Mouse (Mus musculus): ENCODE measurements around the gene Large1.
"Not testable (repeated sequence)": the region's sequence is repeated elsewhere in the genome, so short reads cannot be mapped to it uniquely, and the experiment has no call there.

The Large1 gene

GRCm38 (mm10) chr8:73016303-73016702 lies 337.0 kb downstream of the Large1 start:
- no peak for DNase-seq (ENCODE audit: low spot score in 2 of 2)

DNA sequence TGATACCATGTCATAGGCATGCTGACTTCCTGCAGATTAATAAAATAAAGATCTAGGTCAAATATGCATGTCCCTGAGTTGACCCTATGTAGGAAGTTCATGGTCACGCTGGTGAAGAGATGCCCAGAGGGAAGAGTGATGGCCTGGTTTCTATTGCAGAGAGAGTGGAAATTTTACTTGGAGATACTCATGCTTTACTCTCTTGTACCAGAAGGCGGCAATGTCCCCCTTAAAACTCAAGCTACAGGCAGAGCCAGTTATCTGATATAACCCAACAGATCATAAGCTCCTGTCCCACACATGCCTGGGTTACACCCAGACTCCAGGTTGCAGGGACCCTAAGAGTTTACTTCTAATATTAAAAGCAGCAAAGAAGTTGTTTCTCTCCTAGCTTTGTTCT lies 345.9 kb downstream of the Large1 start:
- no peak for DNase-seq (ENCODE audit: low spot score in 2 of 2)

DNA sequence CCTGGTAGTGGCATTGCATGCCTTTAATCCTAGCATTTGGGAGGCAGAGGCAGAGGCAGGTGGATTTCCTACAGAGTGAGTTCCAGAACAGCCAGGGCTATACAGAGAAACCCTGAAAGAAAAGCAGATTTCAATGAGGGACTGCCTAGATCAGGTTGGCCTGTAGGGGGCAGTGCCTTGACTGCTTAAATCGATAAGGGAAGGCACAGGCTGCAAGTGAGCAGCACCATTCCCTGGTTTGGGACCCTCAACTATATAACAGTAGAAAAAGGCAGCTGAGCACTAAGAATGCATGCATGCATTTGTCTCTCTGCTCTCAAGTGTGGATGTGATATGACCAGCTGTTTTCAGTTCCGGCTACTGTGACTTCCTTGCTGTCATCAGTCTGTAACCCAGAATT lies 349.5 kb downstream of the Large1 start:
- DNase-seq (ENCODE audit: low spot score in 2 of 2) = no peak

DNA sequence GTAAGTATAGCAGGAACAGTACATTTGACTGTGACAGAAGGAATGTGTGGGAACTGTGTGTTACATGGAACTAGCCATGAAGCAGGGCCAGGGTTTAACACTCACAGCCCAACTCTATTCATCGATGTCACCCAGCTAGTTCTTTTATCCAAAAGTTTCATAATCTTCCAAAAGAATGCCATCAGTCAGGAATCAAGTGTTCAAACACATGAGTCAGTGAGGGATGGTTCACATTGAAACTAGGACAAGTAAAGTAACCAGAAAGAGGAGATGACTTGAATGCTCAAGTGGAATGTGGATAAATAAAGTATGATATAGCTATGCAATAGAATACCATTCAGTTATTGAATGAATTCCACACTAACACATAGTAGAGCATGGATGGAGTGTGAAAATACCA lies 359.5 kb downstream of the Large1 start:
- DNase-seq (ENCODE audit: low spot score in 2 of 2) = no peak

DNA sequence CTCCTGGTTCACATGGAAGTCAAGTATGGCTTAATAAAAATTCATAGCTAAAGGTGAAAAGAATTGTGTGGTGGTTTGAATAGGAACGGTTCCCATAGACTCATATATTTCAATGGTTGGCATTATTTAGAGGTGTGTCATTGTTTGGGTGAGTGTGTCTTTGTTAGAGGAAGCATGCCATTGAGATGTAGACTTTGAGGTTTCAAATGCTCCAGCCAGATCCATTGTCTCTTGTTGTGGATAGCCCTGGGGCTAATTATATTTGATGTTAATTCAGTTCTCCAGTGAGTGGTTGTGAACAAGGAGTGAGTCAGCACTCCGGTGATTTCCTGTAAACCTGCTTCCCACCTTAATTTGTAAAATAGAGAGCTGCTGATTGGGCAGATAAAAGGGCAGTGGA lies 362.9 kb downstream of the Large1 start:
- no peak for DNase-seq (ENCODE audit: low spot score in 2 of 2)

GRCm38 (mm10) chr8:72982832-72983231 lies 370.5 kb downstream of the Large1 start:
- no peak for DNase-seq (ENCODE audit: low spot score in 2 of 2)

- no peak for DNase-seq (ENCODE audit: low spot score in 2 of 2)
These were observed 398.3 kb downstream of the Large1 start for GRCm38 (mm10) chr8:72955074-72955473.

- not testable (repeated sequence) for DNase-seq (ENCODE audit: low spot score in 2 of 2)
These were observed 411.9 kb downstream of the Large1 start for GRCm38 (mm10) chr8:72941393-72941792.

DNA sequence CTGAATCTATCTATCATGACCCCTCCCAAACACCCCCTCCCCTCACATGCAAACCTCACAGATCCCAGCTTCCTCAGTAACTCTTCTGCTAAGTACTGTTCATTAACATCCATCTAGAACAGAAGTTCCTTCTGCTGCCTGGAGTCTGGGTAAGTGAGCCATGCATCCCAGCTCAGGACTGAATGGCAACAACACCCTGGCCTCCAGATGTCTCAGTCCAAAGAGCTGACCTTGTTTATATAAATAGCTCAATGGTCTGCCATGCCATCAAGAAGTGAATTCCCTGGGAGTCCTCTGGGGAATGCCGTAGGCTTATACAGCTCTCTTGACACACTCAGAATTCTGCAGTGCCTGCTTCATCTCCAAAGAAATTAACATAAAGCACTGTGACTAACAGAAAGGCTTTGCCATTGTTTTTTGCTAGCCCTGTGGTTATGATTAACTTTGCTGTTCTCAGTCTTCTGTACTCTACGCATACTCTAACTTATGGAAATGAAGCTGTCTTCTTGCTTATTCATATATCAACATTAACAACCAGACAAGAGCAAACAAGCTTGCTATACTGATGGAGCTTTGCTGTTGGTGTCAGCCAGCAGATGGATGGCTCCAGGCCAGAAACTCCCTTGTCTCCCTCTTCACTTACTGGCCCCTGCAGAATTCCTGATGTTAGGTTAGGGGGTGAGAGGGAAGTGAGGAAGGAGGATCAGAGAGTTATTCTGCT lies 434.0 kb downstream of the Large1 start:
- no peak for DNase-seq (ENCODE audit: low spot score in 2 of 2)

DNA sequence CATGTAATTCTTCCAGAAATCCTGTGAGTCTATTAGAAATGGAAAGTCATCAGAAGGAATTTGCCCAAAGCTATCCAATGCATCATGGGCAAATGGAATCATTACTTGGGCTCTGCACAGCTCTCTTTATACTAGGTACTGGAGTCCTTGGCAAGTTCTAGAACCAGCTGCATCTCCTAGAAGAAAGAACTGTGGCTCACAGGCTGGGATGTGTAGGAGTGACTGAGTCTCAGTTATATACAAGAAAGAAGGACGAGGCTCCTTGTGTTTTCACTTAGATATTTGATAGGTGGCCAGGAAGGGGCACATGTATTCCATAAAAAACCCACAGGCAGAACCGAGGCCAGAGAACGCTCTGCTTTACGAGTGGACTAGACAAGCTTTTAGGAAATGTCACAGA lies 447.8 kb downstream of the Large1 start:
- DNase-seq (ENCODE audit: low spot score in 2 of 2) = no peak

- DNase-seq (ENCODE audit: low spot score in 2 of 2) = no peak
These were observed 451.7 kb downstream of the Large1 start for GRCm38 (mm10) chr8:72901591-72901990.

GRCm38 (mm10) chr8:72899321-72899720 lies 454.0 kb downstream of the Large1 start:
- DNase-seq (ENCODE audit: low spot score in 2 of 2) = no peak

- no peak for DNase-seq (ENCODE audit: low spot score in 2 of 2)
These were observed 470.3 kb downstream of the Large1 start for GRCm38 (mm10) chr8:72883033-72883432.

- DNase-seq (ENCODE audit: low spot score in 2 of 2) = no peak
These were observed 479.9 kb downstream of the Large1 start for GRCm38 (mm10) chr8:72873411-72873810.

DNA sequence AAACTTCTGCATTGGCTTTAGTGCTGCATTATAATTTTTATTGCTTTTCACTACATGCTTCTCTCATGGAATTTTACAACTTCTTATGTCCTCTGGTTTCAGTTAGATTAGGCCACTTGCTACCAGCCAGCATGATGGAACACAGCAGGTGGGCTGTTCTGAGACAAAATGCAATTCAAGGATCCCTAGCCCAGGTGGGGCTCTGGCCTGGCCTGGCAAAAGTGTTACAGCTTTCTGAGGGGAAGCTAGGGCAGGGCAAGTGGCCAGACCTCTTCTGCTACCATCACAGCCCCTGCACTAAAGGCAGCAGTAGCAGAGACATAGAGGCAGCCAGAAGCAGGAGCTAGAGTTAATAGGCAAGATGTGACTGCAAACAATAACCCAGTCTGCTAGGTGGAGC lies 506.5 kb downstream of the Large1 start:
- DNase-seq (ENCODE audit: low spot score in 2 of 2) = no peak

- no peak for DNase-seq (ENCODE audit: low spot score in 2 of 2)
These were observed 517.5 kb downstream of the Large1 start for GRCm38 (mm10) chr8:72835863-72836262.

- DNase-seq (ENCODE audit: low spot score in 2 of 2) = no peak
These were observed 520.2 kb downstream of the Large1 start for GRCm38 (mm10) chr8:72833112-72833511.

- no peak for DNase-seq (ENCODE audit: low spot score in 2 of 2)
These were observed 521.0 kb downstream of the Large1 start for GRCm38 (mm10) chr8:72832371-72832770.

DNA sequence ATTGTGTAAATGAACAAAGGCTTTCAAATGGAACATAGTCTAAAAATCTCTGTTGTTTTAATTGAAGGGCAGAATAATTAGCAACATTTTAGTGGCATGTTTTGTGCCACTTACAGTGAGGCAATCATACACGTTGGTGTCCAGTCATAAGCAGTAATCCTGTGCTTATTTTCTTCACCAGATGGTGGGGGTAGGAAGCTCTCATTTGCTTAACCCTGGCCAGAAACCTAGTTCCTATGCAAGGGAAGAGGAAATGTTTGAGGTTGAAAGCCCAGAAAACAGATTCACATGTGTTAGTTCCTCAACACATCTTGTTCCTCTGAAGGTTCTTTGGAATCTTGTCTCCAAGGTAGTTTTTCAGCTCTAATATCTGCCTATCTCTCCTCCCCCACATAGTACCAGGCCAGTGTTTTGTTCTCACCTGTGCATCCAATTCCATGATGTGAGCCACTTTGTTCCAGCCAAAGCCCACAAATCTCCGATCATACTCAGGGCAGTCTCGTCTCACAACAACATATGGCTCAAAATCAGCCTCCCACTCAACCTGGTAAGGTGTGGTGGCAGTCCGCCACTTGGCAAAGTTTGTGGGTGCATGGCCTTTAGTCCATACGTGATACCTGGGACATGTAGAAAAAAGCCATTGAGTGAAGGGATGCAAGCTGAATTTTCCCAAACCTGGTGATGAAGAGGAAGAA lies 535.5 kb downstream of the Large1 start:
- DNase-seq (ENCODE audit: low spot score in 2 of 2) = no peak

DNA sequence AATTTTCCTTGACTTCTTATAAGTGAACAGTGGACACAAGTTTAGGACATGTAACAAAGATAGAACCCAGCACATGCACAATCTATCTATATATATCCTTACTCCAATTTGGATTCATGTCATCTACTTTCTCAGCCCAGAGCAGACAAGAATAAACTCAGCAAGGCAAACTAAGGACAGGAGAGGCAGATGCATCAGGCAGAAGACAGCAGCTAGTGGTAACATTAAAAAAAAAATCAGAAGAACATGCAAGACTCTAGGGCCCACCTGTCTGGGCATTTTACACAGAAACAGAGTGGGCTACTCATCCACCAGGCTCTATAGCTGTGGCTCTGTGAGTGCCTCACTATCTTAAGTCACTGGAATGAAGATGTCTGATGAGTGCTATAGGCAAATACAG lies 536.7 kb downstream of the Large1 start:
- no peak for DNase-seq (ENCODE audit: low spot score in 2 of 2)

DNA sequence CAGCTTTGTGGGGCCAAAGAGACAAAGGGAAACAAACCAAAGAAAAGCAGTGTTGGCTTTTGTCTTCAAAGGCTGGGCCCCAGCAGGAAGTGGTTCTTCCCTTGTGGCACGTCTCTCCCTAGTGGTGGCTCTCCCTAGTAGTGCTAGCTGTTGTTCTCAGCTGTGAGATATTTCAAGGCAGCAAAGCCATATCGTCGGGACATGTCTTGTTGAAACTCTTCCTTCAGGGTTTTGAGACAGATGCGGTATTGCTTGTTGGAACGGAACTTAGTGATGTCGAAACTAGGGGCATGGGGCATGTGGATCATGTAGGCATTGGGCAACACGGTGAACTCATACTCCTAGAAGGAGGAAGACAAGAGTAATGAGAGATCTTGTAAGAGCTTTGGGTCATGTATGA lies 537.7 kb downstream of the Large1 start:
- DNase-seq (ENCODE audit: low spot score in 2 of 2) = no peak

DNA sequence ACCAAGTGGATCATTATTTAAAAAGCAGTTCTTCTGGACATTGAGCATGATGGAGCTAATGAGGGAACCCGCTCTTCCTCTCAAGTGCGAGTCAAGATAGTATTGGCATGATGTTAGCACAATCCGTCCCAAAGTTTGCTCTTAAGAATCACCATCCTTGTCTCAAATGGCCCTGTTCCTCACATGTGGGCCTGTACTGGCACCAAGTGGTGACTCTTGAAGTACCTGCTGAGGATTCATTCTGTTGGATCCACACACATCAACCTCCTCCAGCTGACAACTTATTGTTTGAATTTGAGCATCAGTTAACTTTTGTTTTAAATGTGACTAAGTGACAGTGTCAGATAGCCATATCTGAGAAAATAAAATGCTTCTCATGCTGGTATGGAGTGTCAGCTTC lies 540.6 kb downstream of the Large1 start:
- no peak for DNase-seq (ENCODE audit: low spot score in 2 of 2)

DNA sequence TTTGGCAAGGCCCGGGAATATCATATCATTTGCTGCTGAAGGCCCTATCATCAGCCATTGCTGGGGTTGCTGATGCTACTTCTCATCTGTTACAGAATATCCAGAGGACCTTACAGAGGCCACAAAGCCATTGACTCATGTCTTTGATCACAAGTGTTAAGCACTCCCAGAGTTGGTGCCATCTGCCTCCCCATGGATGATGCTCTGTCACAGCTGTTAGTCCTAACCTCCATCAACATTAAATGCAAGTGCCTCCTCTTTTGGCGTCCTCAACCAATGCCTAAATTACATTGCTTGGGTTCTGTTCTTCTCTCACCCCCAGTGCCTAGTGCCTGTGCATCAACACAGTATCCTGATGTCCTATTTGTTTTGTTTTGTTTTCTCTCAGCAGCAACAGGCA lies 551.8 kb downstream of the Large1 start:
- DNase-seq (ENCODE audit: low spot score in 2 of 2) = no peak

GRCm38 (mm10) chr8:72780644-72781043 lies 572.7 kb downstream of the Large1 start:
- no peak for DNase-seq (ENCODE audit: low spot score in 2 of 2)
